Mouse (Mus musculus): Measurements from ENCODE around the gene Pheta1.

The Pheta1 gene

GRCm38 (mm10) chr5:121825606-121826005, 23.2 kb upstream of the Pheta1 start:
- no peak for DNase-seq (ENCODE audit: low spot score)

GRCm38 (mm10) chr5:121827876-121828275, 20.9 kb upstream of the Pheta1 start:
- DNase-seq (ENCODE audit: low spot score): no peak

GRCm38 (mm10) chr5:121828491-121829432, 20.0 kb upstream of the Pheta1 start:
- DNase-seq (ENCODE audit: low spot score): no peak

DNA sequence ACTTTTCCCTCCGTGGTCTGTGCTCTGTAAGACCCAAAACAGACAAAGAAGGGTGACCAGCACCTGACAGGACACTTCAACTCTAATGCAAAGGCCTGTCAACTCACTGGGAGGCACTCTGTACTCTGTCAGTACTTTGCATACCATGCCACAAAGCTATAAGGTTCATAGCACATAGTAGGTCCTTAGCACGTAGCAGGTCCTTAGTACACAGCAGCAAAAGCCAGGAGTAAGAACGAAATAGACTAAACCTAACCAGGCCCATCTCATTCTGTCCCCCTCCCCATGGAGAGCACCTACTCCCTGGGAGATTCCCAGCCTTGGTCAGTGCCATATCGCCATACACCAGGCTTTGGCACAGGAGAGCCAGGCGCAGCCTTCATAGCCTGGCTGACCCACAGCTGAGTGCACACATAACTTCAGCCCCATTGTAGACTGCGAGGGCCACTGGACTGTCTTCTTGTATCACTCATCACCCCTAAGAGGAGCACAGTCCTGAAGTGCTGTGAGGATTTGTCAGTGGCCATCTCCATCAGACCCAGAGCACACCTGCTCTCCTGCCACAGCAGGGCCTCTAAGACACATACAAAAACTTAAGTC, 17.7 kb upstream of the Pheta1 start:
- no peak for DNase-seq (ENCODE audit: low spot score)

- no peak for DNase-seq (ENCODE audit: low spot score)
Observed at GRCm38 (mm10) chr5:121832376-121833155, 16.2 kb upstream of the Pheta1 start.

DNA sequence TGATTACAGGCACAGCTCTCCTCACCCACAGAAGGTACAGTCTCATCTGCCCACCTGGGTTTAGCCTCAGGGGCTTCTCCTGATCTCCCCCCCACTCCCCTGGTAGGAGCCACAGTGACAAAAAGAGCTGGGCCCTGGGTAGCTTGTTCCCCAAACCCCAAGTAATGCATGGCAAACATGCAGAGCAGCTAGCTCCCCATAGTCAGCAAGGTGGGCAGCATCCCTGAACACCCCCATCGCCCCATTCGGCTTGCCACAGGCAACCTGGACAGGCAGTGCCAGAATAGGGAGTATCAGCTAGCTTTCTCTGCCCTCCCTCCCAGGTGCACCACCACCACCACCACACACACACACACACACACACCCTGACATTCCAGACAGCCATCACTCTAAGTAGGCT, 15.6 kb upstream of the Pheta1 start:
- no peak for DNase-seq (ENCODE audit: low spot score)

- DNase-seq (ENCODE audit: low spot score): no peak
Observed at GRCm38 (mm10) chr5:121833572-121834240, 15.1 kb upstream of the Pheta1 start.

DNA sequence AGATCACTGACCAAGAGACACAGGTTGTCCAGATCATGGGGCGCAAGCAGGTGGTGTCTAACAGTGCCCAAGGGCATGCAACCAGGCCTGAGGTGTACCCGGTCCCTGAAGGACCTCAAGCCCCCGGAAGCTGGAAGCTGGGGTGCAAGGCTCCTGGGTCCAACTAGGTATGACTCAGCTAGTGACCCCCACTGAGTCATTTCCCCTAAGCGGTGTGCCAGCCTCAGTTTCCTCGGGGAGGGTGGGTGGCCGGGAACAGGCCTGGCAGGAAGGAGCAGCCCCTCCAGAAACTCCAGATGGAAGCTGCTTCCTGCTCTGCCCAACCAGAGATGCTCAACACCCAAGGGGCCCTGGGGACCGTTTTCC, 14.6 kb upstream of the Pheta1 start:
- no peak for DNase-seq (ENCODE audit: low spot score)

DNA sequence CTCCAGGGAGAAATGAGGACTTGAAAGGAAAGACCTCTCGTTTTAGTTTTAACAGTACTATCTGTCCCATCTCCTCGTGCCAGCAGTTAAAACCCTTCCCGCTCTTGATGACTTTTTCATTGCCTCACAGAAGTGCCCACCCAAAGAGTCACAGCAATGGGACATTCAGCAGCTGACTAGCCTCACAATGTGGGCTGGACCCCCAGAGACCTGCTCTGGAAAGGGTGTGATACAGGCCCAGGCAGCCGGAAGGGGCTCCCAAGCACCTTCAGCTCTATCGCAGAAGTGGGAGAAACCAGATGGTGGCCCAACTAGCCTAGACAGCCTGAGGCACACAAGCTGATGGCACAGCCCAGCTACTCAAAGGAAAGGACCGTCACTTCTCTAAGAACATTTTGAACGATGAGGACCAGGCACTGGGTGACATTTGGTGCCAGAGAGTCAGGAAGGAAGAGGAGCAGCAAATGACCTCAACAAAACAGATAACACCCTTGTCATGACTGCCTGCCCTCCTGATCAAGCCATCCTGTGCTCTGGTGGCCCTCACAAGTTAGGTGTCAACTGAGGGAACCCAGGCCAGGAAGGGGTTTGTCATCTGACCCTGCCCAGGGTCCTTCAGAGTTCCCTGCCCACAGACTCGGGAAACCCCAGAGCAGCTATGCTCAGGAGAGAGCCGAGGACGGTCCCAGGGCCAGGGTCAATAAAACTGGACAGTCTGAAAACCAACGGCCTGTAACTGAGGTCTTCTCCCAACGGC, 13.6 kb upstream of the Pheta1 start:
- DNase-seq (ENCODE audit: low spot score): no peak

GRCm38 (mm10) chr5:121835949-121836691, 12.7 kb upstream of the Pheta1 start:
- DNase-seq (ENCODE audit: low spot score): peak; percentile 38

GRCm38 (mm10) chr5:121836692-121837415, 11.9 kb upstream of the Pheta1 start:
- peak; percentile 71 for DNase-seq (ENCODE audit: low spot score)

- no peak for DNase-seq (ENCODE audit: low spot score)
Observed at GRCm38 (mm10) chr5:121837441-121838340, 11.1 kb upstream of the Pheta1 start, which contains the start of gene Sh2b3. TSS of gene Sh2b3 (minus strand) at chr5:121837646.

GRCm38 (mm10) chr5:121838341-121839127, 10.2 kb upstream of the Pheta1 start:
- DNase-seq (ENCODE audit: low spot score): no peak

DNA sequence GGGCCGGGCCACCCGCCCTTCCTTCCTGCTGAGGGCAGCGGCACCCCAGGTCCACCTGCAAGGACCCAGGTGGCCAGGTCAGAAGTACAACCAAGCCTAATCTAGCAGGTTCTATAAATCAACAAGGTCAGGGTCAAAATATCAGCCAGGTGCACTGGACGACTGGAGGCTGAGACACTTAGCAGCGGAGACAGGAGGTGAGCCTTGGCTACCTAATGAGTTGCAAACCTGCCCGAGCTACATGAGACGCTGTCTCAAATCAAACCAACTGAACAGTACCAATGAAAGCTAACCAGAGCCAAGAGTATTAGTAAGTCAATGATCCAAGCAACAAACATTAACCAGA, 9.7 kb upstream of the Pheta1 start:
- DNase-seq (ENCODE audit: low spot score): no peak

DNA sequence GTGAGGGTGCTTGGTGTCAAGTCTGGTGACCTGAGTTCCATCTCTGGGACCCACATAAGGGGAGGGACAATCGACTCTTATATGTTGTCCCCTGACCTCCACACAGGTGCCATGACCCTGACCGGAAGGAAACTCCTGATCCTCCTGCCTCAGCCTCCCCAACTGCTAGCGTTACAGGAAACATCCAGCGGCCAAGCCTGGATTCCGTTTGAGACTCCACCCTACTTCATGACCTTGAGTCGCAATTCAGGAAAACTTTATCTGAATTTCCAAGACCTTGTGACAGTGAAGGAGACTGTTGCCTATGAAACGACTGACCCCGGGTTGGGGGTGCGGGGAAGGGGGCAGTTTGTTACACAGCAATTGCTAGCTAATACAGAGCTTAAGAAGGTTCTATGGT, 7.3 kb upstream of the Pheta1 start:
- no peak for DNase-seq (ENCODE audit: low spot score)

GRCm38 (mm10) chr5:121841973-121842372, 6.8 kb upstream of the Pheta1 start:
- DNase-seq (ENCODE audit: low spot score): no peak

DNA sequence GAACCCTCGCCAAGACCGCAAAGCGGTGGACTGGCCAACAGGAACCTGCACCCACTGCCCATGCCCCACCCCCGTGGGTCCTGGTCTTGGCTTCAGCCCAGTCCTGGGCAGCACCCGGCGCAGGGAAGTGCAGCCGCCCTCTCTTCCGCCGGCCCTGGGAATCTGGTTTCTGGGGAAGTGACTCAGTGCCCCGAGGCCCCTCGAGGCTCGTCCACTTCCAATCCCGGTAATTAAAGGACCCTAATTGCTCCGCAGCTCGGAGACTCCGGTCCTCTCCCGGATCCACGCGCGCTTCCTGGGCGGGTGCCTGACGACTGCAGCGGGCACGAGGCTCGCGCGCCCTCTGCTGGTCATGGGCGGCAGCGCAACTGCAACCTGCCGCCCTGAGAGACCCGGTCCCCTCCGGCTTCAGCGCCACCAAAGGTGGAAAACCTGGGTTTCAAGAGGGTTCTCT, 6.1 kb upstream of the Pheta1 start:
- peak; percentile 75 for DNase-seq (ENCODE audit: low spot score)
